Mouse (Mus musculus): Measurements from ENCODE around the gene Gm3005. TPM values are rescaled to one million over a fixed set of nuclear protein-coding genes. Genes with fewer than 3 reads are reported as not detected.
"Not testable (repeated sequence)": the region's sequence is repeated elsewhere in the genome, so short reads cannot be mapped to it uniquely, and the experiment has no call there.

Gene Gm3005
- total RNA-seq (2021) (not detected), polyA plus RNA-seq (2012; rRNA removed) (not detected in 2 replicates)
- long read RNA-seq: 0 reads

DNA sequence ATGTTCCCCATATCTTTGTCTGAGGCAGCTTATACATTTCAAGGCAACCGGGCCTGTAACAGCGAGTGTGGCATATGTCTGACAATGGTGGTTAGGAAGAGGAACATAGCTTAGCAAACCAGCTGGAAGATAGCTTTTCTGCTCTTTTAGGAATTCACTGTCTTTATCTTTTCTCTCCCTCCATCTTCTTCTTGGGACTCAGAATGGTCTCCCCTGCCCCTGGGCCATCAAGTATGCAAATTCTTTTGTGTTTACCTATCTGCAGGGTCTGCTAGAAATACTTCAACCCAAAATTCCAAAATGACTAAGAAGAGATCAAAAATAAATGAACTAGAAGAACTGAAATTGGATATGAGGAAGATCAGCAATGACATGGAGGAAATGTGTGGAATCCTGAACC, at the start of gene Gm3005:
Gm3005 (plus strand) TSS at position 301 of the 400 bp plus-strand sequence.
- DNase-seq: not testable (repeated sequence)

DNA sequence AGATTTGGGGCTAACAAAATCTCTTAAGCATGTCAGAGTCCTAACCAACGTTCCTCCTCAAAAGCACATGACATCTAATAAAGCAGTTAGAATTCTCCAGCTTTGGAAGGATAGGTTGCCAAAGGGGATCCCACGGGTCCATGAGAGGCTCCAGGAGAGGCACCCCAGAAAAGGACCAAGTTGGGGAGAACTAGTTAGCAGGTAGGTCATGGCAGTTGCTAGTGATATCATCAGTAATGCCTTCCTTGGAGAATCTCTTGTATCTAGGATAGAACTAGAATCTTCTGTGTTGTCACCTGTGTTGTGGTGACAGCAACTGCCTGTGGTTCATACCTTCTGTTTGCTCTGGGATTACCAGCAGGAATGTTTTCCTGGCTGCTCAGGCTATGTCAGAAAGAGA, 33.1 kb upstream of the Gm3005 start, which contains the start of gene Gm10413:
Gm10413 (plus strand) TSS at position 301 of the 400 bp plus-strand sequence.
- DNase-seq: not testable (repeated sequence)

DNA sequence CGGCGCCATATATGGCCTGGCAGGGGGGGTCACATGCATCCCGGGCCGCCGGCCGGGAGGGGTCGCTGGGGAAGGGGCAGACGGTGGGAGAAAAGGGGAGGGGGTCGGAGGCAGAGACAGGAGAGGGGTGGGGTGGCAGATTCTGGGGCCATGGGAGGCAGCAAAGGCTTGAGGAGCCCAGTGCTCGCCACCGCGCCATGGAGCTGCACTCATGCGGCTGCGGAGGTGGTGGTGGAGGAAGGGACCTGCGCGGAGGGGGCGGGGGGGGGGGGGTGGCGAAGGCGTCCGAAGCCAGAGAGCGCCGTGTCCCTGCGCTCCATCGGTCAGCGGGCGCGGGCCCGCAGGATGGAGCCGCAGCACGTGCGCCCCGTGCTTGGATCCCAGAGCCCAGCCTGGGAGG, 15.6 kb upstream of the Gm3005 start, which contains the start of gene Gm10409:
Gm10409 (plus strand) TSS at position 301 of the 400 bp plus-strand sequence.
- DNase-seq: not testable (repeated sequence)

DNA sequence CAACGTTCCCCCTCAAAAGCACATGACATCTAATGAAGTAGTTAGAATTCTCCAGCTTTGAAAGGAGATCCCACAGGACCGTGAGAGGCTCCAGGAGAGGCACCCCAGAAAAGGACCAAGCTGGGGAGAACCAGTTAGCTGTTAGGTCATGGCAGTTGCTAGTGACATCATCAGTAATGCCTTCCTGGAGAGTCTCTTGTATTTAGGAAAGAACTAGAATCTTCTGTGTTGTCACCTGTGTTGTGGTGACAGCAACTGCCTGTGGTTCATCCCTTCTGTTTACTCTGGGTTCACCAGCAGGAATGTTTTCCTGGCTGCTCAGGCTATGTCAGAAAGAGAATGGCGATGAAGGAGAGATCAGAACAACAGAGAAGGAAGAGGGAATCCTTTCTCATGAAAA, 21.2 kb downstream of the Gm3005 start, which contains the start of gene Gm10408:
Gm10408 (plus strand) TSS at position 301 of the 400 bp plus-strand sequence.
- not testable (repeated sequence) for DNase-seq

DNA sequence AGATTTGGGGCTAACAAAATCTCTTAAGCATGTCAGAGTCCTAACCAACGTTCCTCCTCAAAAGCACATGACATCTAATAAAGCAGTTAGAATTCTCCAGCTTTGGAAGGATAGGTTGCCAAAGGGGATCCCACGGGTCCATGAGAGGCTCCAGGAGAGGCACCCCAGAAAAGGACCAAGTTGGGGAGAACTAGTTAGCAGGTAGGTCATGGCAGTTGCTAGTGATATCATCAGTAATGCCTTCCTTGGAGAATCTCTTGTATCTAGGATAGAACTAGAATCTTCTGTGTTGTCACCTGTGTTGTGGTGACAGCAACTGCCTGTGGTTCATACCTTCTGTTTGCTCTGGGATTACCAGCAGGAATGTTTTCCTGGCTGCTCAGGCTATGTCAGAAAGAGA, 206.3 kb downstream of the Gm3005 start, which contains the start of gene Gm3012:
Gm3012 (plus strand) TSS at position 301 of the 400 bp plus-strand sequence.
- not testable (repeated sequence) for DNase-seq

Other genes with a start within 250 kb of the Gm3005 start
- not detected for gene Gm5795, start 239.8 kb upstream of the Gm3005 start, total RNA-seq (2021)
- not detected in 2 replicates for gene Gm5795, start 239.8 kb upstream of the Gm3005 start, polyA plus RNA-seq (2012; rRNA removed)
- gene D830030K20Rik, start 219.6 kb upstream of the Gm3005 start, total RNA-seq (2021): not detected
- gene D830030K20Rik, start 219.6 kb upstream of the Gm3005 start, polyA plus RNA-seq (2012; rRNA removed): 0.09 TPM in 1 of 2 replicates, not detected in the other
- gene Gm2956, start 95.5 kb upstream of the Gm3005 start, total RNA-seq (2021): not detected
- not detected in 2 replicates for gene Gm2956, start 95.5 kb upstream of the Gm3005 start, polyA plus RNA-seq (2012; rRNA removed)
- not detected for gene Gm10413, start 33.0 kb upstream of the Gm3005 start, total RNA-seq (2021)
- not detected in 2 replicates for gene Gm10413, start 33.0 kb upstream of the Gm3005 start, polyA plus RNA-seq (2012; rRNA removed)
- not detected for gene Gm10409, start 15.5 kb upstream of the Gm3005 start, total RNA-seq (2021)
- gene Gm10409, start 15.5 kb upstream of the Gm3005 start, polyA plus RNA-seq (2012; rRNA removed): not detected in 2 replicates
- not detected for gene Gm10408, start 21.3 kb downstream of the Gm3005 start, total RNA-seq (2021)
- not detected in 2 replicates for gene Gm10408, start 21.3 kb downstream of the Gm3005 start, polyA plus RNA-seq (2012; rRNA removed)
- not detected for gene Gm3012, start 206.4 kb downstream of the Gm3005 start, total RNA-seq (2021)
- gene Gm3012, start 206.4 kb downstream of the Gm3005 start, polyA plus RNA-seq (2012; rRNA removed): not detected in 2 replicates
- gene Gm3020, start 223.9 kb downstream of the Gm3005 start, total RNA-seq (2021): not detected
- not detected in 2 replicates for gene Gm3020, start 223.9 kb downstream of the Gm3005 start, polyA plus RNA-seq (2012; rRNA removed)

Data from adrenal gland, adult 2 months (tissue).